Mouse (Mus musculus) megakaryocyte, embryonic 14.5 days (primary cell): ENCODE results near the gene Ly6g5b. TPM values are rescaled to one million over a fixed set of nuclear protein-coding genes. Genes with fewer than 3 reads are reported as not detected.

Experiments
- H3K27me3 ChIP-seq: replicated peaks from 2 replicates; pipeline ENCODE3; 2012; ENCODE audit warnings: inconsistent platforms
- H3K36me3 ChIP-seq: replicated peaks from 2 replicates; pipeline ENCODE3; 2012; ENCODE audit warnings: low read length, inconsistent platforms, mixed read lengths
- H3K4me1 ChIP-seq: 2 replicates; pipeline ENCODE4 v1.6.1; 2012; ENCODE audit warnings: inconsistent platforms
- H3K4me3 ChIP-seq: replicated peaks from 2 replicates; pipeline ENCODE3; 2012; ENCODE audit warnings: moderate library complexity, mild to moderate bottlenecking, inconsistent platforms
- H3K9me3 ChIP-seq: 2 replicates; pipeline ENCODE4 v1.6.1; 2012; ENCODE audit warnings: inconsistent platforms
- FLI1 ChIP-seq: IDR thresholded peaks from 2 replicates; pipeline ENCODE4 v1.6.1; 2012; ENCODE audit warnings: low read length, inconsistent platforms, mixed read lengths
- GATA1 ChIP-seq: IDR thresholded peaks from 3 replicates; pipeline ENCODE4 v1.6.1; 2012; ENCODE audit warnings: mixed read lengths, low read length, inconsistent platforms, borderline replicate concordance
- polyA plus RNA-seq: library from polyadenylated mRNA; stranded (reverse); fragments of >175 nt; gene quantifications from 2 replicates; pipeline ENCODE4 v1.2.3, GENCODE M21; 2012; ENCODE audit warnings: low replicate concordance; ENCODE audit not compliant: insufficient read depth

Ly6g5b gene
- polyA plus RNA-seq, 1 experiment: 0.23 TPM

DNA sequence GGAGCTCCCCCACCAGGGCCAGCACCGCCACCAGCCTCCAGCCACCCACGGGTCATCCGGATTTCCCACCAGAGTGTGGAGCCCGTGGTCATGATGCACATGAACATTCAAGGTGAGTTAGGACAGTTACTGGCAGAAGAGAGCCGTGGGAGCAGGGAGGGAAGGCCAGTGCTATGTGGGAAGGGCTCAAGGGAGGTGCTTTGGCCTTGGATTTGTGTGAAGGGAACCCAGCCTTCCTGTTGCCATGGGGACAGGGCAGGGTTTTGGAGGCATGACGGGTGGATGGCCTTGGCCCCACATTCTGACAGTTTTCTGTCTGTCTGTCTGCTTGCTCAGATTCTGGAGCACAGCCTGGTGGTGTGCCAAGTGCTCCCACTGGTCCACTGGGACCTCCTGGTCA, 26.7 kb upstream of the Ly6g5b start:
- Histone ChIP-seq H3K4me3 (no peak overlapping the region), H3K27me3 (no peaks in the 10 kb centered on the region), H3K36me3 (peaks cover 96% of the 10 kb centered on the region), H3K4me1 (peaks cover 29% of the 10 kb centered on the region), H3K9me3 (peaks cover 8% of the 10 kb centered on the region)
- TF ChIP-seq GATA1 (no peak), FLI1 (no peak)

DNA sequence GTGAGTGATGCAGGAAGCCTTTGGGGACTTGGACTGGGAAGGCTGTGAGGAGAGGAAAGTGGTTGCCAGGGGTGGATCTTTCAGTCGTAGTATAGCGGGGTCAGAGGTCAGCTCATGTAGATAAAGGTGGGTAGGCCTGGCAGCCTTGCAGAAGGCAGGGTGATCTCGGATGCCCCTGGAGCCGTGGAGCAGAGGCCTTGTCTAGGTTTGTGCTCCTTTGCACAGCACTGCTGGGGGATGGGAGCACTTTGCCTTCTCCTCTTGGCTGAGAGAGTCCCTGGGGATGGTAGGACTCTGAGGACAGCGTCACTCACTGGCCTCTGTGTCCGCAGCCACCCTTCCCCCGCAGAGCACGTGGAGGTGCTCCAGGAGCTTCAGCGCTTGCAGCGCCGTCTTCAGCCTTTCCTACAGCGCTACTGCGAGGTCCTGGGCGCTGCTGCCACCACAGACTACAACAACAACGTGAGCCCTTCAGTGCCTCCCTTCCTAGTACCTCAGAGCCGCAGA, 25.3 kb upstream of the Ly6g5b start:
- no peak for TF ChIP-seq GATA1
- TF ChIP-seq FLI1: no peak
- H3K36me3 ChIP-seq: peaks cover 82% of the 10 kb centered on the region
- no peaks in the 10 kb centered on the region for H3K27me3 ChIP-seq
- peaks cover 8% of the 10 kb centered on the region for H3K9me3 ChIP-seq
- H3K4me3 ChIP-seq: no peak overlapping the region
- peaks cover 39% of the 10 kb centered on the region for H3K4me1 ChIP-seq

GRCm38 (mm10) chr17:35139269-35139668, 24.0 kb upstream of the Ly6g5b start:
- TF ChIP-seq FLI1 (no peak), GATA1 (no peak)
- peaks cover 69% of the 10 kb centered on the region for H3K36me3 ChIP-seq
- H3K4me1 ChIP-seq: peaks cover 39% of the 10 kb centered on the region
- no peaks in the 10 kb centered on the region for H3K27me3 ChIP-seq
- H3K4me3 ChIP-seq: no peak overlapping the region
- H3K9me3 ChIP-seq: peaks cover 8% of the 10 kb centered on the region

- no peaks in the 10 kb centered on the region for H3K9me3 ChIP-seq
- peak overlapping the region; percentile 93 for H3K4me3 ChIP-seq
- no peak for TF ChIP-seq FLI1
- peaks cover 56% of the 10 kb centered on the region for H3K4me1 ChIP-seq
- H3K27me3 ChIP-seq: no peaks in the 10 kb centered on the region
- H3K36me3 ChIP-seq: peaks cover 41% of the 10 kb centered on the region
Measured at GRCm38 (mm10) chr17:35135591-35136320, 20.5 kb upstream of the Ly6g5b start.

GRCm38 (mm10) chr17:35134801-35135590, 19.8 kb upstream of the Ly6g5b start, which contains the start of gene Bag6:
TSS of gene Bag6 (plus strand) at chr17:35135178.
- H3K36me3 ChIP-seq: peaks cover 41% of the 10 kb centered on the region
- no peaks in the 10 kb centered on the region for H3K9me3 ChIP-seq
- H3K4me1 ChIP-seq: peaks cover 60% of the 10 kb centered on the region

GRCm38 (mm10) chr17:35133517-35133916, 18.3 kb upstream of the Ly6g5b start:
- Histone ChIP-seq H3K36me3 (peaks cover 37% of the 10 kb centered on the region), H3K4me1 (peaks cover 58% of the 10 kb centered on the region), H3K9me3 (no peaks in the 10 kb centered on the region), H3K27me3 (no peaks in the 10 kb centered on the region), H3K4me3 (no peak overlapping the region)
- TF ChIP-seq GATA1 (no peak), FLI1 (no peak)

More at GRCm38 (mm10) chr17:35134801-35135590, 19.8 kb upstream of the Ly6g5b start, which contains the start of gene Bag6:
- Histone ChIP-seq H3K4me3 (peak within 1 kb of the TSS; percentile 93), H3K27me3 (no peaks in the 10 kb centered on the region)
- no peak for TF ChIP-seq GATA1
- peak; percentile 94; the same call in 1 of the 2 replicates for TF ChIP-seq FLI1

- H3K9me3 ChIP-seq: no peaks in the 10 kb centered on the region
- peaks cover 56% of the 10 kb centered on the region for H3K4me1 ChIP-seq
- peaks cover 36% of the 10 kb centered on the region for H3K36me3 ChIP-seq
- H3K4me3 ChIP-seq: no peak overlapping the region
- H3K27me3 ChIP-seq: no peaks in the 10 kb centered on the region
- TF ChIP-seq GATA1 (no peak), FLI1 (no peak)
Measured at GRCm38 (mm10) chr17:35132174-35132560, 16.9 kb upstream of the Ly6g5b start.

GRCm38 (mm10) chr17:35131500-35132173, 16.4 kb upstream of the Ly6g5b start, which contains the start of gene Apom:
TSS of gene Apom (minus strand) at chr17:35132050.
- peak within 1 kb of the TSS; percentile 53 for H3K4me3 ChIP-seq
- TF ChIP-seq FLI1 (no peak), GATA1 (no peak)
- H3K9me3 ChIP-seq: no peaks in the 10 kb centered on the region
- H3K36me3 ChIP-seq: peaks cover 37% of the 10 kb centered on the region
- H3K4me1 ChIP-seq: peaks cover 56% of the 10 kb centered on the region
- H3K27me3 ChIP-seq: no peaks in the 10 kb centered on the region

DNA sequence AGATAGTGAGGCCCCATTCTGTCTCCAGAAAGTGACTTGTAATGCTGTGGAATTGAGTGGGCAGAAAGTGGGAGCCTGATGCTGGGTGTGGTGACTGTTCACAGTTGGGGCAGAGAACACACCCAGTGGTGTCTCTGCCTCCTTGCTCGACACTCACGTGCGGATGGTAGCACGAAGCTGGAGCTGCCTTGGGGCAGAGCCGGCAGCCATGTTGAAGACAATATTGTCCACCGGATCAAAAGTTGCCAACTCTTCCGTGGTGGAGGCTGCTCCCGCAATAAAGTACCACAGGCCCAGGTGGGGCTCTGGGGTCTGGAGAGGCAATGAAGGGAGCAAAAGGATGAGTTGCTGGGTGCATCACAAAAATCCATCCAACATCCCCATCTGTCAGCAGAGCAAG, 15.8 kb upstream of the Ly6g5b start:
- TF ChIP-seq GATA1 (no peak), FLI1 (no peak)
- Histone ChIP-seq H3K27me3 (no peaks in the 10 kb centered on the region), H3K9me3 (no peaks in the 10 kb centered on the region), H3K36me3 (peaks cover 37% of the 10 kb centered on the region), H3K4me3 (peak overlapping the region; percentile 53), H3K4me1 (peaks cover 56% of the 10 kb centered on the region)
